Mouse (Mus musculus): Measurements from ENCODE around the gene Ogdh. TPM values are rescaled to one million over a fixed set of nuclear protein-coding genes. Genes with fewer than 3 reads are reported as not detected.

The Ogdh gene
- 64.3 TPM for polyA plus RNA-seq (2014; fragmentation: Illumina TruSeq; extraction: RNeasy Lipid Tissue Mini Kit (QIAGEN cat#74804))

DNA sequence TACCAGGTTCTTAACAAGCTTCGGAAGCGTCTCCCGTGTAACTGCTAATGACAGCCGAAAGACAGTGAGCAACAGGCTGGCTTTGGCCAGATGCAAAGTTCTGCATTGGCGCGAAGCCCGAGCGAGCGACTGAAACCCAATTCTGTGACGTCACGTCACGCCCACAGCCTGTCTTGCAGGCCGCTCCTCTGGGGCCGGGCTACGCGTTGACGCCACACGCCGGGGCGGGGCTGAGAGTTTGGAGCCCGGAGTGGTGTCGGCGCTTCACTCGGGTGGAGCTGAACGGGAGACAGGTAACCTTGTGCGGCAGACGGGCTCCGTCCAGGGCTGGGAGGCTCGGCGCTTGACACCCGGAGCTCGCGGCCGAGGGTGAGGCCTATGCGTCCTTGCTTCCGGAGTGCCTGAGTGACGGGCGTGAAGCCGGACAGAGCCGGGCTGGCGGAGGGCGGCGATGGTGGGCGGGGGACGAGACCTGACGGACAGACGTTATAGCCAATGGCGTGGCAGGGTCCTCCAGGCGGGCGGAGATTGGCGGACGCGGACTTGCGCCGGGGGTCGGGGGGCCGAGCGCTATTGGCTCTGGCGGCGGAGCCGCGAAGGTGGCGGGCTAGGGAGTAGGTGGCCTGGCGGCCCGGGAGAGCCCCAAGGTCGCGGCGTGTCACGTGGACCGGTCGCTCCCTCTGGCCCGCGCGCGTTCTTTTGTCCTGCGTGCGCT is at the start of gene Ogdh:
Gene Ogdh, plus strand, starts transcription at position 233 of the 715 bp plus-strand sequence.

DNA sequence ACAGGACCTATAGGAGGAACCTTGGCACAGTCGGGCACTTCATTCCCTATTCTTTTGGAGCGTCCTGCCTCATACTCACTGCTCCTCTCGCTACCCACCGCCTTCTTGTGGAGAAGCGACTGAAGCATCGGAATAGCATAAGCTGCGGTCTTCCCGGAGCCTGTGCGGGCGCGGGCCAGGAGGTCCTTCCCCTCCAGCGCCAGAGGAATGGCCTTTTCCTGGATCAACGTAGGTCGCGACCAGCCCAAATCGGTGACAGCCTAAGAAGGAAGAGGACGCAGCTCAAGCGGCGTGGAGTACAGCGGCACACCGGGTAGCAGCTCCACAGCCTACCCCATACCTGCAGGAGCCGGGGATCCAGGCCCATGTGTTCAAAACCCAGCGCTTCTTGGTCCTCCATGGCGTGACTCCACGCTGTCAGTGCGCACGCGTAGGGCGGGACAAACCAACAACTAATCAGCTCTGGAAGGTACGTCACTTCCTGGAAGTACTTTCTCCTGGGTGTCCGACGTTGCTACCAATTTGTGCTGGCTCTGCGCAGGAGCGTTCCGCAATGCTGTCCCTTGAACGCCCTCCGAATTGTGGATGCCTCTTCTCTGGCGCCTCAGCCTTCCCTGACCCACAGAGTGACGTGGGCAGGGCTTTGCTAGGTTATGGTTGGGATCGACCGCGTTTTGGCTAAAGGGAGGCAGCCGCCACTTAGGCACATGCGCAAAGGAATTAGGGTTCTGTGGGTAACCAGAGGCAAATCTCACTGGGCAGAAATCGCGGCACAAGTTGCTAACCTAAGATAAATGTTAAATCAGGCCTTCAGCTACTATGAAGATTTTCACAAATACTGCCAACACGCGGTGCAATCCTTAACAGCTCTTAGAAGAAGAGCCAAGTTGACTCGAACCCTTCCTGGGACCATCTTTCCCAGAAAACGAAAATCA is 23.8 kb upstream of the Ogdh start, which contains the start of gene Ddx56:
Gene Ddx56, minus strand, starts transcription at position 453 of the 935 bp plus-strand sequence.

DNA sequence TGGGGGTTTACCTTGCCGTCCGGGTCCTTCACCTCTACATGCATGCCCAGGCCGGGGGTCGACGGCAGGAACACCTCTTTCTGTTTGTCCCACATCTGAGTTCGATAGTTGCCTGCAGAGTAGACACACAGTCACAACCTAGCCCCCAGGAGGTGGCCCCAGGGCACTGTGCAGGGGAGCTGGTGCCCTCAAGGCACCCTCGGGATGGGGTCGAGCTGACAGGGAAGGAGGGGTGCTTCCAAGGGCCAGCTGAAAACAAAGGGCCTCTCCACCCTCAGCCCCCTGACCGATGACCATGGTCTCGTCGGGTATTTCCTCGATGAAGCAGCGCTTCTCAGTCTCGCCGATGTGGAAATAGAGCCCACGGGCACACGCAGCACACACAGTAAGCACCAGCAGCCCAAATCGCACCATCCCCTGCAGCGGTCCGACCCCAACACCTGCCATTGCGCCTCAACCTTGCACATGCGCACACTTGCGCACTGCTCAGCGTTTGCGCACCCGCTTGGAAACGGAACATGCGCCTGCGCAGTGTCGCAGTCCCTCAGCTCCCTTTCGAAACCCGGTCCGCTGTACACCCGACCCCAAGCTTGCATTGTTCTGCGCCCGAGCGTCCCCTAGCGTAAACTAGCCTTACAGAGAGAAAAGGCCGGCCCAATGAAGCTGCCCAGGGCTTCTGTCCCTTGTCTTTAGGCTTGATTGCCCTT is 16.9 kb upstream of the Ogdh start, which contains the start of gene Tmed4:
Gene Tmed4, minus strand, starts transcription at position 484 of the 707 bp plus-strand sequence.

DNA sequence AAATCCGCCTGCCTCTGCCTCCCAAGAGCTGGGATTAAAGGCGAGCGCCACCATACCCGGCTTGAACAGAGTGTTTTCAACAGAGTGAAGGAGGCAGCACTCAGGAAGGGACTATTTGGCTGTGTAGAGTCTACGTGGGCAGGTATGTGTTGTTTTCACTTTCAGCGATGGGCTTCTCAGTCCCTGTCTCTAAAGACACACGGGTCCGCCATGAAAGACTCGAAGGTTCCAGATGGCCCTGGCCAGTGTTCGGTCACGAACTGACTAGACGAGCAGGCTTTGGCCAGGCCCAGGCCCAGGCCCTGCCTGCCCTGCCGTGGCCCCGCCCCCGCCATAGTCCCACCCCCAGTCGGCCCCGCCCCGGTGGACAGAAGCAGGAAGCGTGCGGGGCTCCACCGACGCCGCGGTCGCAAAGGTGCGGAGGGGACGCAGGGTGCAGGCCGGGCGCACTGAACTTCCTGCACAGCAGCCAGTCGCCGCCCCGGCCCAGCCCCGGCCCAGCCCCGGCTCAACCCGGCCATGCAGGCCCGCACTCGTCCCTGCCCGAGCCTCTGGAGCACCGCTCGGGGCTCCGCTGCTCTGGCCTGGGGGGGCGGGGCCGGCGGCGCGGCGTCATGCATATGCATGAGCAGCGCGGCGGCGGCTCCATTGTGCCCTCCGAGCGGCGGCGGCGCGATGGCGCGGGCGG is 97.4 kb downstream of the Ogdh start, which contains the start of gene Zmiz2:
Gene Zmiz2, plus strand, starts transcription at position 349 of the 688 bp plus-strand sequence.

Other genes with a start within 250 kb of the Ogdh start
- 0.17 TPM for gene Camk2b, start 225.3 kb upstream of the Ogdh start, polyA plus RNA-seq (2014; fragmentation: Illumina TruSeq; extraction: RNeasy Lipid Tissue Mini Kit (QIAGEN cat#74804))
- not detected for gene A730071L15Rik, start 91.6 kb upstream of the Ogdh start, polyA plus RNA-seq (2014; fragmentation: Illumina TruSeq; extraction: RNeasy Lipid Tissue Mini Kit (QIAGEN cat#74804))
- 21.9 TPM for gene Nudcd3, start 91.2 kb upstream of the Ogdh start, polyA plus RNA-seq (2014; fragmentation: Illumina TruSeq; extraction: RNeasy Lipid Tissue Mini Kit (QIAGEN cat#74804))
- not detected for gene Npc1l1, start 61.5 kb upstream of the Ogdh start, polyA plus RNA-seq (2014; fragmentation: Illumina TruSeq; extraction: RNeasy Lipid Tissue Mini Kit (QIAGEN cat#74804))
- 8.7 TPM for gene Ddx56, start 23.9 kb upstream of the Ogdh start, polyA plus RNA-seq (2014; fragmentation: Illumina TruSeq; extraction: RNeasy Lipid Tissue Mini Kit (QIAGEN cat#74804))
- gene Tmed4, start 16.8 kb upstream of the Ogdh start, polyA plus RNA-seq (2014; fragmentation: Illumina TruSeq; extraction: RNeasy Lipid Tissue Mini Kit (QIAGEN cat#74804)) = 46.5 TPM
- 0.63 TPM for gene Zmiz2, start 97.4 kb downstream of the Ogdh start, polyA plus RNA-seq (2014; fragmentation: Illumina TruSeq; extraction: RNeasy Lipid Tissue Mini Kit (QIAGEN cat#74804))
- gene Ppia, start 123.8 kb downstream of the Ogdh start, polyA plus RNA-seq (2014; fragmentation: Illumina TruSeq; extraction: RNeasy Lipid Tissue Mini Kit (QIAGEN cat#74804)) = 1,012 TPM
- gene H2afv, start 152.8 kb downstream of the Ogdh start, polyA plus RNA-seq (2014; fragmentation: Illumina TruSeq; extraction: RNeasy Lipid Tissue Mini Kit (QIAGEN cat#74804)) = 19.9 TPM
- gene Purb, start 184.3 kb downstream of the Ogdh start, polyA plus RNA-seq (2014; fragmentation: Illumina TruSeq; extraction: RNeasy Lipid Tissue Mini Kit (QIAGEN cat#74804)) = 347 TPM
- not detected for gene Myo1g, start 229.3 kb downstream of the Ogdh start, polyA plus RNA-seq (2014; fragmentation: Illumina TruSeq; extraction: RNeasy Lipid Tissue Mini Kit (QIAGEN cat#74804))